Mouse (Mus musculus) heart, embryonic 15.5 days (tissue): Measurements from ENCODE around the gene Pigg. TPM values are rescaled to one million over a fixed set of nuclear protein-coding genes. Genes with fewer than 3 reads are reported as not detected.

Source experiments
- ATAC-seq: fragments of 200-750 bp; cut with Nextera tagmentation; replicated peaks from 2 replicates; pipeline ENCODE4 v1.8.0; 2017; ENCODE audit warnings: low read depth, moderate TSS enrichment; ENCODE audit not compliant: insufficient number of reproducible peaks, insufficient read depth, low FRiP score
- H3K27ac ChIP-seq: fragments of 300-500 bp; sonication (generic); 2 replicates; pipeline ENCODE4 v1.5.1; 2015; ENCODE audit warnings: mild to moderate bottlenecking, inconsistent platforms
- H3K27me3 ChIP-seq: fragments of 300-500 bp; sonication (generic); 2 replicates; pipeline ENCODE4 v1.6.1; 2015; ENCODE audit warnings: inconsistent platforms
- H3K36me3 ChIP-seq: fragments of 300-500 bp; sonication (generic); 2 replicates; pipeline ENCODE4 v1.6.1; 2015; ENCODE audit warnings: mild to moderate bottlenecking, inconsistent platforms
- H3K4me1 ChIP-seq: fragments of 300-500 bp; sonication (generic); replicated peaks from 2 replicates; pipeline ENCODE4 v1.6.1; 2015; ENCODE audit warnings: inconsistent platforms
- H3K4me2 ChIP-seq: fragments of 300-500 bp; sonication (generic); 2 replicates; pipeline ENCODE4 v1.6.1; 2015; ENCODE audit warnings: inconsistent platforms, mild to moderate bottlenecking, moderate library complexity
- H3K4me3 ChIP-seq: fragments of 300-500 bp; sonication (generic); 2 replicates; pipeline ENCODE4 v1.5.1; 2015; ENCODE audit warnings: mild to moderate bottlenecking, inconsistent platforms
- H3K9ac ChIP-seq: fragments of 300-500 bp; sonication (generic); 2 replicates; pipeline ENCODE4 v1.6.1; 2015; ENCODE audit warnings: mild to moderate bottlenecking, inconsistent platforms
- H3K9me3 ChIP-seq: fragments of 300-500 bp; sonication (generic); replicated peaks from 2 replicates; pipeline ENCODE4 v1.6.1; 2016; ENCODE audit warnings: inconsistent platforms
- WGBS: fragments of 180-500 bp; shearing (Covaris S2); methylation state at CpG from one replicate; pipeline ENCODE4 v1.1.7; 2015; ENCODE audit warnings: mixed read lengths; 5-methylcytosine and 5-hydroxymethylcytosine counted together
- polyA plus RNA-seq: library from polyadenylated mRNA; unstranded; fragments of >200 nt; fragmentation: Nextera tagmentation; extraction: Ambion mirVana; gene quantifications from 2 replicates; pipeline ENCODE4 v1.2.1, GENCODE M21; 2015

The Pigg gene
- polyA plus RNA-seq, 1 experiment from 2014 or later = 5.3 TPM

GRCm38 (mm10) chr5:108359491-108359890 lies 47.1 kb downstream of the Pigg start:
- WGBS = 83% methylated on average over 9 of the region's 9 CpGs
- H3K27me3 ChIP-seq = peaks cover 25% of the 10 kb centered on the region
- no peak overlapping the region for H3K27ac ChIP-seq

GRCm38 (mm10) chr5:108360211-108360610 lies 47.8 kb downstream of the Pigg start:
- Histone ChIP-seq H3K9ac (no peak overlapping the region), H3K9me3 (no peaks in the 10 kb centered on the region), H3K4me2 (no peak overlapping the region), H3K4me1 (no peaks in the 10 kb centered on the region), H3K27me3 (peaks cover 33% of the 10 kb centered on the region), H3K27ac (no peak overlapping the region), H3K4me3 (no peak overlapping the region), H3K36me3 (no peaks in the 10 kb centered on the region)
- ATAC-seq = no peak
- WGBS = 72% methylated on average over 4 of the region's 4 CpGs

More at GRCm38 (mm10) chr5:108359491-108359890, 47.1 kb downstream of the Pigg start:
- H3K4me1 ChIP-seq = no peaks in the 10 kb centered on the region
- no peaks in the 10 kb centered on the region for H3K36me3 ChIP-seq
- no peaks in the 10 kb centered on the region for H3K9me3 ChIP-seq
- ATAC-seq = no peak
- H3K4me3 ChIP-seq = no peak overlapping the region
- no peak overlapping the region for H3K4me2 ChIP-seq
- no peak overlapping the region for H3K9ac ChIP-seq

DNA sequence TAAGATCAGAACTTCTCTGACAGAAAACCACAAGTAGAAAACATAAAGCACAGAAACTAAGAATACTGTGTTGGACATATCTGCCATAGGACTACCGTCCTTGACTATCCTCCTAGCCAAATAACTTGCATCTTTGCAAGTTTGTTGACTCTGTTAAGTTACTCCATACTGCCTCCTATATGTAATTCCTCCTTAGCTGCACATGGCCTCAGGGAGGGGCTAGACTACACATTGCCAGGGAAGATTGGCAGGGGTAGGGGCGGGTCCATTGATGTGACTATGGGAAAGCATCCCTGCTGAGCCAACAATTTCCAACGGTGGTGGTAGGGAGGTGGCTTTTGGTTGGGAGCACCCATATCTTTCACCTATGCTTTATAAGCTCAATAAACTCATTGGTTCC lies 49.9 kb downstream of the Pigg start:
- Histone ChIP-seq H3K36me3 (no peaks in the 10 kb centered on the region), H3K9me3 (no peaks in the 10 kb centered on the region), H3K4me1 (peaks cover 13% of the 10 kb centered on the region), H3K4me3 (no peak overlapping the region), H3K27me3 (peaks cover 53% of the 10 kb centered on the region), H3K27ac (no peak overlapping the region), H3K9ac (no peak overlapping the region), H3K4me2 (no peak overlapping the region)
- ATAC-seq = no peak
- 32% methylated on average over 3 of the region's 3 CpGs for WGBS

DNA sequence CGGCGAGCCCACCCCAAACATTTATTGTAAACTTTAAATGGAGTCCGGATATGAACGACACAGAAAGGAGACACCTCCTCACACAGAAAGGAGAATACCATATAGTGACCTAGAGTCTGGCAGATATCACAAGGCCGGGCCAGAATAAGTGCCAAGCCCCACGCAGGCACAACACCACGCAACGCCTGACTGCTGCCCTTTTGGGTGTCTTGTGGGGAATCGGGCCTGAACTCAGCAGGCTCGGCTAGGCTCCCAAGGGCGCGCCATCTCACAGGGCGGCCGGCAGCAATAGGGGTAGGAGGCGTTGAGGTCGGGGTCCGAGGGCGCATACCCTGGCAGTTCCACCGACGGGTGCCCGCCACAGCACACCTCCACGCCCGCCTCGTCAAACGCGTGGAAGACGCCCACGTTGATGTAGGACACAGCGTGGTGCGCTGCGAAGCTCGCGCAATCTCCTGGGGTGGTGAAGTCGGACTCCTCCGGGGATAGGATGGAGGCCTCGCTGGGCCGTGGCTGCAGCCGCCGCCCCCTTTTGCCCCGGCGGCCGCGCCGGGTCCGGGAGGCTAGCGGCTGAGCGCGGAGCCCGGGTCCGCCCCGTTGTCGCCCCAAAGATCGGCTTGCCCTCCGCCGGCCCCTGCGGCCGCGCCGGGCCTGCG lies 54.0 kb downstream of the Pigg start:
- H3K4me3 ChIP-seq = peak overlapping the region; percentile 60
- H3K4me2 ChIP-seq = peak overlapping the region; percentile 99
- WGBS = 3% methylated on average over 60 of the region's 60 CpGs
- peaks cover 92% of the 10 kb centered on the region for H3K27me3 ChIP-seq
- peaks cover 35% of the 10 kb centered on the region for H3K4me1 ChIP-seq
- no peak overlapping the region for H3K27ac ChIP-seq
- H3K9me3 ChIP-seq = no peaks in the 10 kb centered on the region
- no peaks in the 10 kb centered on the region for H3K36me3 ChIP-seq
- peak; percentile 27; the same call in 1 of the 2 replicates for ATAC-seq
- H3K9ac ChIP-seq = peak overlapping the region; percentile 53

DNA sequence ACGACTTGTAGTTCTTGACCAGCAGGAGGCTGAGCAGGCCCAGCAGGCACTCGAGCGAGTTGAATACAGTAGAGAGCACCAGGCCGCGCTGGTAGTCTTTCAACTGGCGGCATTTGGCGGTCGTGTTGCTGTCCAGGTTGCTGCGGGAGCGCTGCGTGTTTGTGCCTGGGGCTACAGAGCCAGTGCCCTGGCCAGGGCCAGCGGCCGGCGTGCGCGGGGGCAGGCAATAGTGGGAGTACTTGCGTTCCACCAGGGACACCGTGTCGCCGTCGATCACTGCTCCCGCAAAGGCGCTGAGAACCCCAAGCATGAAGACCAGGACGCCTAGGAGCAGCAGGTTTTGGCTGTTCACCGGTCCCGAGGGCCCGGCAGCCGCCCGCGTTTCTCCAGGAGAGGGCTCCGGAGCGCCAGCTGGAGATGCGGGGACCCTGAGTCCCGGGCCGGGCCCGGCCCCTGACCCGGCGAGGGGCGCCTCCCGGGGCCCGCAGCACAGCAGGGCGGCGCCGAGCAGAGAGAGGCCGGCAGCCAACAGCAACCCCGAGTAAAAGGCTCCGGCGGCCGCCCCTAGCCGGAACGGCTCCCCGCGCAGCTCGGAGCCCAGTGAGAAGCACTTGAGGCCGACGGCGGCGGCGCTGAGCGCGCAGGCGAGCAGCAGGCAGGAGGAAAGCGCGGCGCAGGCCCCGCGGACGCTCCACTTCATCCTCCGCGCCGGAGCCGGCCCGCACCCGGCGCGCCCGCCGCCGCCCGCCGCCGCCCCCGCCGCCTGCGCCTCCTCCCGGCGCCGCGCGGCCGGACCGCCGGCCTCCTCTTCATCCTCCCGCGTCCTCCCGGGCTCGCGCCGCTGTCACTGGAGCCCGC lies 54.8 kb downstream of the Pigg start:
- H3K9me3 ChIP-seq = no peaks in the 10 kb centered on the region
- peak overlapping the region; percentile 60 for H3K4me3 ChIP-seq
- WGBS = under 1% methylated on average over 81 of the region's 100 CpGs

GRCm38 (mm10) chr5:108367871-108368332 lies 55.5 kb downstream of the Pigg start, which contains the start of gene Gm42517:
Gene Gm42517 (minus strand): TSS chr5:108367922.
- Histone ChIP-seq H3K36me3 (no peaks in the 10 kb centered on the region), H3K4me2 (peak within 1 kb of the TSS; percentile 99), H3K27ac (no peak within 1 kb of the TSS), H3K4me3 (peak within 1 kb of the TSS; percentile 60), H3K9me3 (no peaks in the 10 kb centered on the region), H3K27me3 (peaks cover 95% of the 10 kb centered on the region), H3K4me1 (peaks cover 35% of the 10 kb centered on the region), H3K9ac (peak within 1 kb of the TSS; percentile 53)
- no peak for ATAC-seq
- WGBS = under 1% methylated on average over 24 of the region's 36 CpGs

More for the DNA sequence above, 54.8 kb downstream of the Pigg start:
- Histone ChIP-seq H3K27me3 (peaks cover 96% of the 10 kb centered on the region), H3K4me2 (peak overlapping the region; percentile 99), H3K4me1 (peaks cover 35% of the 10 kb centered on the region), H3K9ac (peak overlapping the region; percentile 53), H3K36me3 (no peaks in the 10 kb centered on the region), H3K27ac (no peak overlapping the region)
- peak; percentile 36 for ATAC-seq

- H3K9me3 ChIP-seq = no peaks in the 10 kb centered on the region
- H3K9ac ChIP-seq = 0 out of 2 replicates have a peak overlapping the region, but pooled peaks have one; percentile 1
- H3K36me3 ChIP-seq = no peaks in the 10 kb centered on the region
- peak overlapping the region; percentile 60 for H3K4me3 ChIP-seq
- peaks cover 35% of the 10 kb centered on the region for H3K4me1 ChIP-seq
- 9% methylated on average over 6 of the region's 6 CpGs for WGBS
- no peak for ATAC-seq
- H3K27ac ChIP-seq = no peak overlapping the region
- H3K4me2 ChIP-seq = peak overlapping the region; percentile 99
- peaks cover 95% of the 10 kb centered on the region for H3K27me3 ChIP-seq
Measured at GRCm38 (mm10) chr5:108368446-108368845, 56.0 kb downstream of the Pigg start.

GRCm38 (mm10) chr5:108368851-108369621 lies 56.6 kb downstream of the Pigg start:
- WGBS = under 1% methylated on average over 49 of the region's 49 CpGs
- no peak for ATAC-seq
- 0 out of 2 replicates have a peak overlapping the region, but pooled peaks have one; percentile 1 for H3K9ac ChIP-seq

DNA sequence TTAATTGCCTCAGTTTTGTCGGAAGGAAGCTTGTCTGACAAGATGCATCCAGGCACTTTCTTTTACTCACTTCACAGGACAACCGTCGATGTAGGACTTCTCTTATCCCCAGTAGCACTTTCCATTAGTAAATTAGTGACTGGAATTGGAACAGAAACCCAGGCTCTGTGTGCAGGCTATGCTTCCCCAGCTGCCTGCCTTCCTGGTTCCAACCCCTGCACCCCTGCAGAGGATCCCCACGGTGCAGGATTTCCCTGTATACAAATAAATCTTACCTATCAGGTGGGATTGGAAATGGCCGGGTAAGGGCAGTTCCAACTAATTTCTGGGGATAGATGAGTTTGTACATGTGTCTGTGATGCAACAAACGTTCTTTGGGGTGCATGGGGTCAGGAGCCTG lies 57.6 kb downstream of the Pigg start:
- H3K4me1 ChIP-seq = peaks cover 35% of the 10 kb centered on the region
- 4% methylated on average over 6 of the region's 6 CpGs for WGBS
- no peak overlapping the region for H3K4me3 ChIP-seq
- no peaks in the 10 kb centered on the region for H3K9me3 ChIP-seq
- no peaks in the 10 kb centered on the region for H3K36me3 ChIP-seq
- H3K27me3 ChIP-seq = peaks cover 89% of the 10 kb centered on the region
- no peak overlapping the region for H3K27ac ChIP-seq
- no peak for ATAC-seq
- no peak overlapping the region for H3K4me2 ChIP-seq
- no peak overlapping the region for H3K9ac ChIP-seq

More at GRCm38 (mm10) chr5:108368851-108369621, 56.6 kb downstream of the Pigg start:
- H3K9me3 ChIP-seq = no peaks in the 10 kb centered on the region
- H3K27me3 ChIP-seq = peaks cover 94% of the 10 kb centered on the region
- H3K4me1 ChIP-seq = peaks cover 35% of the 10 kb centered on the region
- H3K4me3 ChIP-seq = peak overlapping the region; percentile 60
- peak overlapping the region; percentile 99 for H3K4me2 ChIP-seq
- H3K27ac ChIP-seq = no peak overlapping the region
- H3K36me3 ChIP-seq = no peaks in the 10 kb centered on the region

GRCm38 (mm10) chr5:108374079-108374478 lies 61.7 kb downstream of the Pigg start:
- peaks cover 59% of the 10 kb centered on the region for H3K27me3 ChIP-seq
- no peak overlapping the region for H3K4me3 ChIP-seq
- no peaks in the 10 kb centered on the region for H3K36me3 ChIP-seq
- H3K4me2 ChIP-seq = no peak overlapping the region
- H3K4me1 ChIP-seq = peaks cover 5% of the 10 kb centered on the region
- H3K9me3 ChIP-seq = no peaks in the 10 kb centered on the region
- no peak overlapping the region for H3K27ac ChIP-seq
- no peak overlapping the region for H3K9ac ChIP-seq
- WGBS = 61% methylated on average over 5 of the region's 5 CpGs
- no peak for ATAC-seq

DNA sequence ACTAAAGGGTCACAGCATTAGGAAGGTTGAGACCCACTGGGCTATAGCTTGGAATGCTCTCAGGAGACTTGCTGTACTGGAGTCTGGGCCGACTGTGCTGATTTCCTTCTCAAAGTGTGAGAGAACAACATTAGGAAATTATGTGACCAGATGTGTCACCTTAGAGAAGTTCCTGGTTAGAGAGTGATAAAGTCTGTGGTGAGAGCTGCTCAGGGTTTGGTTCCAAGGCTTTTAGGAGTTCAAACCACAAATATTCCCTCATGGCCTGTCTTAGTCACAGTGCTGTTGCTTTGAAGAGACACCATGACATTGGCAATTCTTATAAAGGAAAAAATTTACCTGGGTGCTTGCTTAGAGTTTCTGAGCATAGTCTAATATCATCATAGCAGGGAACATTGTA lies 63.6 kb downstream of the Pigg start:
- WGBS = 47% methylated on average over 1 of the region's 1 CpGs
- Histone ChIP-seq H3K36me3 (no peaks in the 10 kb centered on the region), H3K4me3 (no peak overlapping the region), H3K27ac (no peak overlapping the region), H3K9ac (no peak overlapping the region), H3K4me2 (no peak overlapping the region), H3K4me1 (no peaks in the 10 kb centered on the region), H3K27me3 (peaks cover 39% of the 10 kb centered on the region), H3K9me3 (no peaks in the 10 kb centered on the region)
- no peak for ATAC-seq
